Mouse (Mus musculus): Measurements from ENCODE around the gene C1ql2. TPM values are rescaled to one million over a fixed set of nuclear protein-coding genes. Genes with fewer than 3 reads are reported as not detected.
A peak's percentile ranks its signal among the peaks of the same experiment; 100 is the strongest.

C1ql2 gene
- polyA plus RNA-seq, 1 experiment from 2014 or later = 17.9 TPM

- Histone ChIP-seq H3K36me3 (replicated peaks) (no peaks in the 10 kb centered on the region), H3K4me3 (peak overlapping the region; percentile 40), H3K9ac (0 out of 2 replicates have a peak overlapping the region, but pooled peaks have one; percentile 5), H3K4me1 (peaks cover 28% of the 10 kb centered on the region), H3K9me3 (no peaks in the 10 kb centered on the region), H3K27ac (no peak overlapping the region), H3K4me2 (peak overlapping the region; percentile 63), H3K27me3 (replicated peaks) (peaks cover 67% of the 10 kb centered on the region)
- WGBS = 2% methylated on average over 17 of the region's 17 CpGs
- ATAC-seq (replicated peaks) = 0 out of 2 replicates have a peak, but pooled peaks have one; percentile 8
Measured at GRCm38 (mm10) chr1:120341811-120342370, 1.5 kb downstream of the C1ql2 start.

- under 1% methylated on average over 34 of the region's 34 CpGs for WGBS
- no peaks in the 10 kb centered on the region for H3K36me3 ChIP-seq (replicated peaks)
- H3K27me3 ChIP-seq (replicated peaks) = peaks cover 67% of the 10 kb centered on the region
- H3K9me3 ChIP-seq = no peaks in the 10 kb centered on the region
- ATAC-seq (replicated peaks) = peak; percentile 17; the same call in 1 of the 2 replicates
- H3K27ac ChIP-seq = no peak overlapping the region
- H3K4me1 ChIP-seq = peaks cover 28% of the 10 kb centered on the region
- H3K9ac ChIP-seq = 0 out of 2 replicates have a peak overlapping the region, but pooled peaks have one; percentile 5
- peak overlapping the region; percentile 40 for H3K4me3 ChIP-seq
- H3K4me2 ChIP-seq = peak overlapping the region; percentile 63
Measured at GRCm38 (mm10) chr1:120342371-120342821, 2.0 kb downstream of the C1ql2 start.

- Histone ChIP-seq H3K27ac (no peak overlapping the region), H3K4me1 (peaks cover 27% of the 10 kb centered on the region), H3K4me2 (no peak overlapping the region), H3K9me3 (no peaks in the 10 kb centered on the region), H3K9ac (no peak overlapping the region), H3K36me3 (replicated peaks) (no peaks in the 10 kb centered on the region), H3K27me3 (replicated peaks) (peaks cover 41% of the 10 kb centered on the region), H3K4me3 (no peak overlapping the region)
- WGBS = 11% methylated on average over 7 of the region's 7 CpGs
- ATAC-seq (replicated peaks) = no peak
Measured at GRCm38 (mm10) chr1:120345001-120345400, 4.6 kb downstream of the C1ql2 start.

DNA sequence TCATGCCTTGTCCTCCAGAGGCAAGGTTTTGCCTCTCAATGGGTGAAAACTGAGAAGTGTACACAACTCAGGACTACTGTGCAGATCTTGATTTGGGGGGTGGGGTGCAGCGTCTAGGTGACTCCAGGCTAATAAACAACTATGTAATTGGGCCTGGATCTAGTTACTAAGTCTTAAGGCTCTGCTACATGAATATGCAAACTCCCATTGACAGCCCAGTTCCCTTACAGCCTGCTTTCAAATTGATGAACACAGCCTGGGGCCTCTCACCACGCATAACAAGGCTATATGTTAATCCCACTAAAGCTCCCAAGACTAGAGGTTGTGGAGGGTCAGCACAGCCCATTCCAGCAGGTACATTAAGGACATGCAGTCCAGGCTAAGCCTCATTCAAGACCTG is 14.0 kb downstream of the C1ql2 start:
- WGBS = 21% methylated on average over 2 of the region's 2 CpGs
- Histone ChIP-seq H3K27ac (no peak overlapping the region), H3K4me2 (no peak overlapping the region), H3K4me3 (no peak overlapping the region), H3K27me3 (replicated peaks) (no peaks in the 10 kb centered on the region), H3K36me3 (replicated peaks) (no peaks in the 10 kb centered on the region), H3K9me3 (no peaks in the 10 kb centered on the region), H3K9ac (no peak overlapping the region), H3K4me1 (peaks cover 8% of the 10 kb centered on the region)
- ATAC-seq (replicated peaks) = no peak

- peak overlapping the region; percentile 29 for H3K4me2 ChIP-seq
- 8% methylated on average over 16 of the region's 16 CpGs for WGBS
- no peak overlapping the region for H3K9ac ChIP-seq
- H3K27me3 ChIP-seq (replicated peaks) = no peaks in the 10 kb centered on the region
- ATAC-seq (replicated peaks) = peak; percentile 85
- no peak overlapping the region for H3K4me3 ChIP-seq
- no peaks in the 10 kb centered on the region for H3K36me3 ChIP-seq (replicated peaks)
- no peaks in the 10 kb centered on the region for H3K9me3 ChIP-seq
- H3K4me1 ChIP-seq = peaks cover 8% of the 10 kb centered on the region
- H3K27ac ChIP-seq = no peak overlapping the region
Measured at GRCm38 (mm10) chr1:120357371-120358274, 17.2 kb downstream of the C1ql2 start.

DNA sequence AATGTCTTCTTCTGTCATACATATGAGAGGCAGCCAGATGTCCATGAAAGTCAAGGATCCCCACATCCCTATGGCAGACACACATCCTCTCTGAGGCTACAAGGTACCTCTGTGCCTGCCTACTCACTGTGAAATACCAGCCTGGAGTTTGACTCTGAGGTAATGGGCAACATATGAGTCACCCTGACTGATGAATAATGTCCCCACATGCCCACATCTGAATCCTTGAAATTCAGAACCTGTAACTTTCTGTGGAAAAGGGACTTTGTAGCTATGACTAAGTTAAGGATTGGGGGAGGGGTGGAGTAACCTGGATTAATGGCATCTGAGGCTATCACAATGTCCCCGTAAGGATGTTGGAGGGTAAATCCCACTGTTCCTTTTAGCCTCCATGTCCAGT is 23.3 kb downstream of the C1ql2 start:
- Histone ChIP-seq H3K9ac (no peak overlapping the region), H3K4me1 (no peaks in the 10 kb centered on the region), H3K4me3 (no peak overlapping the region), H3K27me3 (replicated peaks) (no peaks in the 10 kb centered on the region), H3K27ac (no peak overlapping the region), H3K4me2 (no peak overlapping the region), H3K9me3 (no peaks in the 10 kb centered on the region), H3K36me3 (replicated peaks) (no peaks in the 10 kb centered on the region)
- WGBS = 73% methylated on average over 1 of the region's 1 CpGs
- ATAC-seq (replicated peaks) = no peak

GRCm38 (mm10) chr1:120368138-120368537 is 27.8 kb downstream of the C1ql2 start:
- H3K27ac ChIP-seq = no peak overlapping the region

DNA sequence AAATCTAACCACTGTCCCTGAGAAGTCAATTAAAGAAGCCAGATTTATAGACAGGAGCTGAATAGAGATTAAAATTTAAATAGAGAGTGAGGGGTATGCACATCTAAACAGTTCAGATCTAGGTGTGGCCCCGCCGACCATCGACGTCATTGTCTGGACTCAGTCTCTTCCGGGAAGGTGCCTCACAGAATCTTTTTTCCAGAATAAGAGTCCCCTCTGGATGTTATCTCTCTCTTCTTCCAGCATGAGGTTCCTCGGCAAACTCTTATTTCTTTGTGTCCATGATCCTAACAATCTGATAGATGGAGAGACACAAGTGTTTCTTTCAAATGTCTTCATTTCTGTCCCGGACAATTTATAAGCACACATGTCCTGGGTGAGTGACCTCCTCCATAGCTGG is 33.7 kb downstream of the C1ql2 start:
- Histone ChIP-seq H3K36me3 (replicated peaks) (no peaks in the 10 kb centered on the region), H3K27ac (no peak overlapping the region), H3K4me1 (no peaks in the 10 kb centered on the region), H3K9ac (no peak overlapping the region), H3K9me3 (no peaks in the 10 kb centered on the region), H3K4me2 (no peak overlapping the region), H3K4me3 (no peak overlapping the region), H3K27me3 (replicated peaks) (no peaks in the 10 kb centered on the region)
- WGBS = 83% methylated on average over 7 of the region's 7 CpGs
- no peak for ATAC-seq (replicated peaks)

More at GRCm38 (mm10) chr1:120368138-120368537, 27.8 kb downstream of the C1ql2 start:
- H3K36me3 ChIP-seq (replicated peaks) = no peaks in the 10 kb centered on the region
- no peaks in the 10 kb centered on the region for H3K4me1 ChIP-seq
- no peak overlapping the region for H3K4me2 ChIP-seq
- H3K9me3 ChIP-seq = no peaks in the 10 kb centered on the region
- no peak overlapping the region for H3K4me3 ChIP-seq
- 66% methylated on average over 3 of the region's 3 CpGs for WGBS
- ATAC-seq (replicated peaks) = no peak
- no peak overlapping the region for H3K9ac ChIP-seq
- no peaks in the 10 kb centered on the region for H3K27me3 ChIP-seq (replicated peaks)

GRCm38 (mm10) chr1:120374832-120375231 is 34.5 kb downstream of the C1ql2 start:
- Histone ChIP-seq H3K4me3 (no peak overlapping the region), H3K27me3 (replicated peaks) (no peaks in the 10 kb centered on the region), H3K4me2 (no peak overlapping the region), H3K27ac (no peak overlapping the region), H3K4me1 (no peaks in the 10 kb centered on the region), H3K9ac (no peak overlapping the region), H3K36me3 (replicated peaks) (no peaks in the 10 kb centered on the region), H3K9me3 (no peaks in the 10 kb centered on the region)
- ATAC-seq (replicated peaks) = no peak
- 66% methylated on average over 2 of the region's 2 CpGs for WGBS

GRCm38 (mm10) chr1:120385029-120385571 is 44.7 kb downstream of the C1ql2 start:
- Histone ChIP-seq H3K9ac (no peak overlapping the region), H3K4me3 (no peak overlapping the region), H3K9me3 (no peaks in the 10 kb centered on the region), H3K4me2 (no peak overlapping the region), H3K36me3 (replicated peaks) (no peaks in the 10 kb centered on the region), H3K27ac (no peak overlapping the region), H3K4me1 (peaks cover 4% of the 10 kb centered on the region; the same call in 1 of the 2 replicates), H3K27me3 (replicated peaks) (no peaks in the 10 kb centered on the region)
- 83% methylated on average over 18 of the region's 18 CpGs for WGBS
- ATAC-seq (replicated peaks) = no peak

GRCm38 (mm10) chr1:120389734-120390133 is 49.4 kb downstream of the C1ql2 start:
- Histone ChIP-seq H3K9me3 (no peaks in the 10 kb centered on the region), H3K36me3 (replicated peaks) (no peaks in the 10 kb centered on the region), H3K27me3 (replicated peaks) (no peaks in the 10 kb centered on the region; the same call in 1 of the 2 replicates), H3K9ac (no peak overlapping the region), H3K4me3 (no peak overlapping the region), H3K4me2 (no peak overlapping the region), H3K4me1 (peaks cover 9% of the 10 kb centered on the region; the same call in 1 of the 2 replicates), H3K27ac (no peak overlapping the region)
- no peak for ATAC-seq (replicated peaks)
- 42% methylated on average over 6 of the region's 6 CpGs for WGBS

DNA sequence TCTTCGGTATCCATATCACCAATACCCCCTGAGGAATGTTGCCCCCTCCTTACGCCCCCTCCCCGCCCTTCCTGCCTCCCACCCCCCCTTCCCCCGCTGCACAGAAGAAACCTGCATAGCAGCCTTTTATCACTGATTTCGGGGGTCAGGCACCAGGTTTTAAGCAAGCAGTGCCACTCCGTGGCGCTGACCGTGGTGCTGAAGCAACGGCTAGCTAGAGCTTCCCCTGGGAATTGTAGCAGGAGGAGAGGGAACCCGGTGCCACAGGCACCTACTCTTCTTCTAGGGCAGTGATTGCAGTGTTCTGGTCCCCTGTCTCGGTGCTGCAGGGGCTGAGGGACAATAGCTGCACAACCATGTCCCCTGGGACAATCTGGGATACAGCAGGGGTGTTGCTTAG is 50.0 kb downstream of the C1ql2 start:
- no peak for ATAC-seq (replicated peaks)
- H3K4me2 ChIP-seq = 0 out of 2 replicates have a peak overlapping the region, but pooled peaks have one; percentile 3
- H3K9me3 ChIP-seq = no peaks in the 10 kb centered on the region
- no peak overlapping the region for H3K27ac ChIP-seq
- H3K4me1 ChIP-seq = peaks cover 9% of the 10 kb centered on the region; the same call in 1 of the 2 replicates
- H3K36me3 ChIP-seq (replicated peaks) = no peaks in the 10 kb centered on the region
- whole genome bisulfite sequencing = 3% methylated on average over 11 of the region's 11 CpGs
- no peak overlapping the region for H3K9ac ChIP-seq
- no peak overlapping the region for H3K4me3 ChIP-seq
- H3K27me3 ChIP-seq (replicated peaks) = no peaks in the 10 kb centered on the region; the same call in 1 of the 2 replicates

All from midbrain, embryonic 15.5 days (tissue).